Mouse (Mus musculus) liver, adult 2 months (tissue): ENCODE data around the gene Ctnnd1. TPM values are rescaled to one million over a fixed set of nuclear protein-coding genes. Genes with fewer than 3 reads are reported as not detected.
A peak's percentile ranks its signal among the peaks of the same experiment; 100 is the strongest.

ENCODE experiments used
- DNase-seq: peaks from one replicate; pipeline ENCODE4 v3.0.0-alpha.2; 2011; ENCODE audit warnings: low read depth, low spot score; ENCODE audit errors: extremely low read depth
- H3K27ac ChIP-seq: fragments of 200-500 bp; replicated peaks from 2 replicates; pipeline ENCODE4 v1.5.1; 2012; ENCODE audit warnings: low read depth, mild to moderate bottlenecking, control low read depth, inconsistent platforms, low read length; ENCODE audit not compliant: insufficient read depth
- H3K27me3 ChIP-seq: fragments of 200-500 bp; 2 replicates; pipeline ENCODE4 v1.6.1; 2012; ENCODE audit warnings: mild to moderate bottlenecking, moderate library complexity, low read length, inconsistent platforms; ENCODE audit not compliant: control insufficient read depth, insufficient read depth
- H3K36me3 ChIP-seq: fragments of 200-500 bp; 2 replicates; pipeline ENCODE4 v1.6.1; 2012; ENCODE audit warnings: low read length, inconsistent platforms; ENCODE audit not compliant: control insufficient read depth, insufficient read depth
- H3K4me1 ChIP-seq: fragments of 200-500 bp; 2 replicates; pipeline ENCODE4 v1.6.1; 2011; ENCODE audit warnings: low read length; ENCODE audit not compliant: control insufficient read depth, insufficient read depth
- H3K4me3 ChIP-seq: fragments of 200-500 bp; 2 replicates; pipeline ENCODE4 v1.5.1; 2011; ENCODE audit warnings: low read depth, mild to moderate bottlenecking, control low read depth, low read length, moderate library complexity; ENCODE audit not compliant: insufficient read depth
- H3K79me2 ChIP-seq: fragments of 200-500 bp; 2 replicates; pipeline ENCODE4 v1.6.1; 2012; ENCODE audit warnings: inconsistent platforms, mild to moderate bottlenecking, low read length, moderate library complexity; ENCODE audit not compliant: control insufficient read depth, insufficient read depth
- H3K9ac ChIP-seq: fragments of 200-500 bp; 2 replicates; pipeline ENCODE4 v1.6.1; 2012; ENCODE audit warnings: low read depth, mild to moderate bottlenecking, control low read depth, inconsistent platforms, low read length
- CTCF ChIP-seq: fragments of 200-500 bp; IDR thresholded peaks from 2 replicates; pipeline ENCODE4 v1.5.1; 2011; ENCODE audit warnings: low read depth, low read length, control low read depth
- POLR2A ChIP-seq: fragments of 200-500 bp; IDR thresholded peaks from 2 replicates; pipeline ENCODE4 v1.6.1; 2011; ENCODE audit warnings: low read length, control low read depth; ENCODE audit not compliant: insufficient read depth; ENCODE audit errors: extremely low read depth
- WGBS: fragments of 180-500 bp; shearing (Covaris S2); methylation state at CpG from one replicate; pipeline ENCODE4 v1.1.7; 2018; 5-methylcytosine and 5-hydroxymethylcytosine counted together
- polyA plus RNA-seq: library from polyadenylated mRNA; depleted of rRNA; stranded (reverse); fragments of >200 nt; gene quantifications from 2 replicates; pipeline ENCODE4 v1.2.3, GENCODE M21; 2012
- total RNA-seq: library from RNA; depleted of rRNA; stranded (reverse); fragments of >200 nt; gene quantifications from 2 replicates; pipeline ENCODE4 v1.2.3, GENCODE M21; 2014

Gene Ctnnd1
- total and polyA plus RNA-seq, 2 experiments: 31.4 to 47.4 TPM

DNA sequence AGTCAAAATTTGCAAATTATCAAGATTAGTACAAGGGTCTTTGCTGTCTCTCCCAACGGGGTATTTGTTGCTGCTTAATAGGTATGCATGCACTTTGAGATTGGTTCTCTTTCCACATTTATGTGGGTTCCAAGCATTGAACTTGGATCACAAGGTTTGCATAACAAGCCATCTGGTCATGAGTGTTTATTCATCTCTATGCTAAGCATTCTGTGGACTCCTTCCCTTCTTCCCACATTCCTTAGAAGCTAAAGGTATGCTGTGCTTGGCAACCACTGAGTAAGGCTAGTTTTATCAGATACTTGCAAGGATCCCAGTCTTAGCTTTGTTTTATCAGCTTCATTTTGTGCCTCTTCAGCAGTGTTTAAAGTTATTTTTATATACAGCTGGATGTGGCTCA is 53.4 kb downstream of the Ctnnd1 start:
- WGBS: 81% methylated on average over 1 of the region's 1 CpGs
- no peak overlapping the region for H3K27ac ChIP-seq
- no peak for DNase-seq

DNA sequence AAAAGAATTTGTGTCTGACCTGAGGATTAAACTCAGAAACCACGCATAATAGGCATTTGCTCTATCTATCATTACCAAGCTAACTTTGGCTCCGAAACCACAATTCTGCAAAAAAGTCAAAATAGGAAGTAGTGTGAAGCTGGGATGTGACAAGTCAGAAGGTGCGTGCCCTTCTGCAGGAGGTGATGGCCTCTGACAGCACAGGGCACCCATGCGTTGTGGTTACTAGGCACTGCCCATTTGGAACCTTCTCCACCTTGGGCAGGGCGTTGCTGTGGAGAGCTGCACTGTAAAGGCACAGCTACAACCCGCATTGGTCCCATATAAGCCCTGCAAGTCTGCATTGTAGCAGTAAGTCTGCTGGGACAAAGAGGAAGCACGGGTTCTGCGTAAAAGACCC is 57.8 kb downstream of the Ctnnd1 start:
- H3K9ac ChIP-seq: no peak overlapping the region
- H3K27me3 ChIP-seq: no peaks in the 10 kb centered on the region
- TF ChIP-seq CTCF (no peak), POLR2A (no peak)
- DNase-seq: no peak
- peaks cover 28% of the 10 kb centered on the region for H3K36me3 ChIP-seq
- H3K4me3 ChIP-seq: no peak overlapping the region
- no peaks in the 10 kb centered on the region for H3K79me2 ChIP-seq
- H3K27ac ChIP-seq: no peak overlapping the region
- WGBS: 89% methylated on average over 8 of the region's 8 CpGs
- no peaks in the 10 kb centered on the region for H3K4me1 ChIP-seq

More for the DNA sequence above, 53.4 kb downstream of the Ctnnd1 start:
- no peaks in the 10 kb centered on the region for H3K27me3 ChIP-seq
- H3K36me3 ChIP-seq: peaks cover 40% of the 10 kb centered on the region
- no peaks in the 10 kb centered on the region for H3K4me1 ChIP-seq
- H3K79me2 ChIP-seq: no peaks in the 10 kb centered on the region
- H3K9ac ChIP-seq: no peak overlapping the region
- TF ChIP-seq CTCF (no peak), POLR2A (no peak)
- no peak overlapping the region for H3K4me3 ChIP-seq

DNA sequence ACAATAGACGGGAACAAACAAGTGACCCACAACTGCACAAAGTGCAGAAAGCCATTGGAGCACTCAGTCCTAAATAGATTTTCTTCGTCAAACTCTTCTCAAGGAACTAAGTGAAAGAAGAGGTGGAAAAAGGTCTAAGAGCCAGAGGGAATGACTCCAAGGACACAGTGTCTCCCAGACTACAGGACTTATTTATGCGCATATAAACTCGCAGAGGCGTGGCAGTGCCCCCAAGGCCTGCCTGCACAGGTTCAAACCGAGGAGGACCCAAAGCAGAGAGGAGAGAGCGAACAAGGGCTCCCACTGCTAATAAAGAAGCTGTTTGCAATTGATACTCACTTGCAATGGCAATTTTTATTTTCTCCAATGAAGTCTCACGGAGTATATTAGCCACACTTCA is 64.9 kb downstream of the Ctnnd1 start:
- DNase-seq: no peak
- 96% methylated on average over 8 of the region's 8 CpGs for WGBS
- Histone ChIP-seq H3K9ac (no peak overlapping the region), H3K36me3 (peaks cover 3% of the 10 kb centered on the region; the same call in 1 of the 2 replicates), H3K79me2 (no peaks in the 10 kb centered on the region), H3K4me3 (no peak overlapping the region), H3K4me1 (no peaks in the 10 kb centered on the region), H3K27ac (no peak overlapping the region), H3K27me3 (no peaks in the 10 kb centered on the region)
- TF ChIP-seq POLR2A: no peak
- TF ChIP-seq CTCF: no peak

DNA sequence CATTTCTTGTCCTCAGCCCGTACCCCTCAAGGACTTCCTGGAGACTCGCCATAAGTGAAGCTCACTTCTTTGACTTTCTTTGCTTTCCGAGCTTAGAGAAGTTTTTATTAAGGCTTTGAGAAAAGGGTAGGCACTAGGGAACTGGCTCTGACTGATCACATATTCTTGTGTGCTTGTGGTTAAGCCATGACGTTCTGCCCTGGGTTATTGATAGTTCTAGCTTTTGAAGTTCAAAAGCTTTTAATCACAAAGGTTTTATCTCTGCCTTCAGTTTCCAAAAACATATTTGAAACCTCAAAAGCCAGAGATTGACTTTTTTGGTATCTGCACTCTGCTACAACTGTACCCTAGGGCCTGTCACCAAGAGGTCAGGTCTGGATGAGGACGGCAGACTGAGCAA is 68.3 kb downstream of the Ctnnd1 start:
- no peaks in the 10 kb centered on the region for H3K79me2 ChIP-seq
- DNase-seq: no peak
- no peak overlapping the region for H3K27ac ChIP-seq
- TF ChIP-seq POLR2A: no peak
- no peak for TF ChIP-seq CTCF
- 71% methylated on average over 5 of the region's 5 CpGs for WGBS
- H3K4me1 ChIP-seq: no peaks in the 10 kb centered on the region
- no peaks in the 10 kb centered on the region for H3K27me3 ChIP-seq
- H3K4me3 ChIP-seq: no peak overlapping the region
- no peak overlapping the region for H3K9ac ChIP-seq
- H3K36me3 ChIP-seq: 0 out of 2 replicates have a peak, but pooled peaks cover 1% of the 10 kb centered on the region

DNA sequence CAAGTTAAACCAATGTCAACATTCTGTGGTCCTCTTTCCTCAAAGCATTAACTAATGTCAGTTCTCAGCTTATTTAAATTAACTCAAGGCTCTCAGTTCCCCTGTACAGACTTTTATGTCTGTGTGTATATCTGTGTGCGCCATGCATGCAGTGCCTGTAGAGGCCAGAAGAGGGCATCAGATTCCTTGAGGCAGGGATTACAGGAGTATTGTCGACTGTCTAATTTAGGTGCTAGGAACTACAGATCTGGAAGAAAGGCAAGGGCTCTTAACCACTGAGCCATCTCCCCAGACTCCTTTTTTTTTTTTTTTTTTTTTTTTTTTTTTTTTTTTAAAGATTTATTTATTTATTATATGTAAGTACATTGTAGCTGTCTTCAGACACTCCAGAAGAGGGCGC is 69.4 kb downstream of the Ctnnd1 start:
- TF ChIP-seq POLR2A: no peak
- TF ChIP-seq CTCF: peak; percentile 42; the same call in 1 of the 2 replicates
- DNase-seq: no peak
- H3K4me1 ChIP-seq: no peaks in the 10 kb centered on the region
- H3K9ac ChIP-seq: no peak overlapping the region
- H3K4me3 ChIP-seq: no peak overlapping the region
- H3K27ac ChIP-seq: no peak overlapping the region
- no peaks in the 10 kb centered on the region for H3K27me3 ChIP-seq
- H3K36me3 ChIP-seq: 0 out of 2 replicates have a peak, but pooled peaks cover 1% of the 10 kb centered on the region
- 97% methylated on average over 2 of the region's 3 CpGs for WGBS
- H3K79me2 ChIP-seq: no peaks in the 10 kb centered on the region

DNA sequence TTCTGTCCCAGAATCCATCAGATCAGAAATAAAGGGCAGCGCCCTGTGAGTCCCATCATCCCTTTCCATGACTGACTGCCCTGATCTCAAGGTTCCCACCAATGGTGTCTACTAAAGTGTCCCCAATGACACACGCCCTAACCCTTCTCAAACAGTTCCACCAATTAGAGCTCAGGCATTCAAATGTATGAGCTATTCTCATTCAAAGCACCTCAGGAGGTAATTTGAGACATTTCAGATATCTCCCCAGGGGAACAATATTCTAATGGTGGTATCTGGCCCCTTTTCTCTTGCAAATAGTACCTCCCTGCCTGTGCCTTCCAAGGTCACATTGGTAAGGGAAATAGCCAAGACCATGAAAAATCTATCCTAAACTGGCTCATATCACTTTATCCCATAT is 71.3 kb downstream of the Ctnnd1 start:
- Histone ChIP-seq H3K4me1 (no peaks in the 10 kb centered on the region), H3K36me3 (no peaks in the 10 kb centered on the region), H3K9ac (no peak overlapping the region), H3K4me3 (no peak overlapping the region), H3K79me2 (no peaks in the 10 kb centered on the region), H3K27ac (no peak overlapping the region), H3K27me3 (no peaks in the 10 kb centered on the region)
- DNase-seq: no peak
- 99% methylated on average over 2 of the region's 2 CpGs for WGBS
- TF ChIP-seq CTCF: no peak
- TF ChIP-seq POLR2A: no peak
